19 mouse cellular contexts compared by ENCODE assay signal in genomic region chr17:56439731-56440460, GRCm38 (mm10). TPM values are rescaled to one million over a fixed set of nuclear protein-coding genes. Genes with fewer than 3 reads are reported as not detected.
DNase-seq lines count a peak whose midpoint lies in the region; ATAC-seq and TF ChIP-seq lines count a peak whose summit lies in the region.
"Had no signal": no experiment of that assay in that cellular context is flagged by ENCODE, and none has a peak within 500 bp of the region (broad histone marks: within the 10 kb centered on the region; RNA-seq: fewer than 3 reads in every experiment).

No protein-coding gene starts in this region.

- no peak overlapping the region for H3K4me2 ChIP-seq in midbrain, postnatal 0 days (ENCODE audit: low read depth, low read length, poor library complexity, severe bottlenecking)
- H3K4me2 ChIP-seq in forebrain, postnatal 0 days (ENCODE audit: low read depth): no peak overlapping the region
- no peak overlapping the region for H3K4me2 ChIP-seq in midbrain, embryonic 11.5 days
- no peak overlapping the region for H3K4me2 ChIP-seq in neural tube, embryonic 15.5 days
- H3K4me2 ChIP-seq: embryonic facial prominence, embryonic 12.5 days; heart, embryonic 11.5 days; liver, embryonic 13.5 days had no signal

- H3K27ac ChIP-seq in midbrain, embryonic 10.5 days (replicated peaks): 0 out of 2 replicates have a peak overlapping the region, but pooled peaks have one; percentile 38
- H3K27ac ChIP-seq in midbrain, postnatal 0 days (ENCODE audit: low read depth, low read length): no peak overlapping the region
- peak overlapping the region; percentile 67 for H3K27ac ChIP-seq in forebrain, postnatal 0 days (ENCODE audit: low read depth, low read length)
- H3K27ac ChIP-seq in midbrain, embryonic 11.5 days (ENCODE audit: low read depth, low read length): no peak overlapping the region
- H3K27ac ChIP-seq in neural tube, embryonic 15.5 days (replicated peaks): peak overlapping the region; percentile 24; the same call in 1 of the 2 replicates
- H3K27ac ChIP-seq: embryonic facial prominence, embryonic 12.5 days; liver, embryonic 13.5 days had no signal

- DNase-seq in midbrain, embryonic 10.5 days (ENCODE audit: low spot score): no peak
- DNase-seq in midbrain, postnatal 0 days (ENCODE audit: low spot score): no peak
- DNase-seq in forebrain, postnatal 0 days: peak; percentile 21
- DNase-seq in midbrain, embryonic 11.5 days (ENCODE audit: low spot score, missing footprints): no peak
- no peak for DNase-seq in heart, adult 18-20 months
- DNase-seq in adrenal gland, adult (ENCODE audit: inconsistent age in 2 of 2, low spot score in 1 of 2): no peak
- no peak for DNase-seq in cerebellum, adult 11-12 months
- DNase-seq: adrenal gland, adult 2 months; B cell, adult 2 months; cerebellum, adult 9-11 months; kidney, postnatal 25 days; liver, embryonic 13.5 days; retina, postnatal 1 day; thymus, adult 2 months had no signal

- peaks cover 4% of the 10 kb centered on the region; the same call in 1 of the 2 replicates for H3K4me1 ChIP-seq in midbrain, embryonic 10.5 days
- no peaks in the 10 kb centered on the region for H3K4me1 ChIP-seq in midbrain, postnatal 0 days (ENCODE audit: insufficient read depth, low read length)
- H3K4me1 ChIP-seq in forebrain, postnatal 0 days (ENCODE audit: insufficient read depth): peaks cover 8% of the 10 kb centered on the region; the same call in 1 of the 2 replicates
- H3K4me1 ChIP-seq in midbrain, embryonic 11.5 days (ENCODE audit: control insufficient read depth, insufficient read depth, low read length): peaks cover 2% of the 10 kb centered on the region; the same call in 1 of the 2 replicates
- peaks cover 23% of the 10 kb centered on the region for H3K4me1 ChIP-seq in neural tube, embryonic 15.5 days
- H3K4me1 ChIP-seq: embryonic facial prominence, embryonic 12.5 days had no signal

- no peaks in the 10 kb centered on the region for H3K27me3 ChIP-seq in midbrain, embryonic 10.5 days (ENCODE audit: low read depth, poor library complexity, severe bottlenecking)
- no peaks in the 10 kb centered on the region for H3K27me3 ChIP-seq in midbrain, postnatal 0 days (ENCODE audit: insufficient read depth, low read length)
- no peaks in the 10 kb centered on the region for H3K27me3 ChIP-seq in forebrain, postnatal 0 days (ENCODE audit: insufficient read depth, low read length)
- H3K27me3 ChIP-seq in midbrain, embryonic 11.5 days (ENCODE audit: control insufficient read depth, insufficient read depth, low read length): no peaks in the 10 kb centered on the region
- no peaks in the 10 kb centered on the region for H3K27me3 ChIP-seq in neural tube, embryonic 15.5 days (replicated peaks)
- H3K27me3 ChIP-seq: embryonic facial prominence, embryonic 12.5 days; liver, embryonic 13.5 days had no signal

- no peak for ATAC-seq in midbrain, postnatal 0 days (ENCODE audit: low FRiP score)
- ATAC-seq in forebrain, postnatal 0 days: peak; percentile 48
- ATAC-seq in midbrain, embryonic 11.5 days (ENCODE audit: low FRiP score): 0 out of 2 replicates have a peak, but pooled peaks have one; percentile 15
- 0 out of 2 replicates have a peak, but pooled peaks have one; percentile 29 for ATAC-seq in neural tube, embryonic 15.5 days (ENCODE audit: low FRiP score)
- ATAC-seq: intestine, postnatal 0 days; lung, postnatal 0 days had no signal

- TF ChIP-seq CTCF in midbrain, postnatal 0 days (IDR thresholded peaks at IDR 0.05): no peak
- no peak for TF ChIP-seq CTCF in forebrain, postnatal 0 days (IDR thresholded peaks at IDR 0.05; ENCODE audit: low read depth)

- H3K36me3 ChIP-seq in midbrain, embryonic 10.5 days: peaks cover 100% of the 10 kb centered on the region
- peaks cover 56% of the 10 kb centered on the region for H3K36me3 ChIP-seq in midbrain, postnatal 0 days (ENCODE audit: insufficient read depth, low read length)
- peaks cover 69% of the 10 kb centered on the region for H3K36me3 ChIP-seq in forebrain, postnatal 0 days (ENCODE audit: insufficient read depth)
- H3K36me3 ChIP-seq in midbrain, embryonic 11.5 days (ENCODE audit: control insufficient read depth, insufficient read depth, low read length): peaks cover 42% of the 10 kb centered on the region
- H3K36me3 ChIP-seq in neural tube, embryonic 15.5 days: peaks cover 63% of the 10 kb centered on the region

- no peak overlapping the region for H3K9ac ChIP-seq in midbrain, postnatal 0 days (replicated peaks; ENCODE audit: low read length, poor library complexity, severe bottlenecking)
- peak overlapping the region; percentile 37; the same call in 1 of the 2 replicates for H3K9ac ChIP-seq in forebrain, postnatal 0 days
- H3K9ac ChIP-seq in midbrain, embryonic 11.5 days (ENCODE audit: low read length): no peak overlapping the region
- H3K9ac ChIP-seq in neural tube, embryonic 15.5 days (replicated peaks): no peak overlapping the region
- H3K9ac ChIP-seq: embryonic facial prominence, embryonic 12.5 days; liver, embryonic 13.5 days had no signal

- peaks cover 15% of the 10 kb centered on the region for H3K9me3 ChIP-seq in midbrain, embryonic 10.5 days (replicated peaks)
- no peaks in the 10 kb centered on the region for H3K9me3 ChIP-seq in midbrain, postnatal 0 days (ENCODE audit: low read length)
- no peaks in the 10 kb centered on the region for H3K9me3 ChIP-seq in forebrain, postnatal 0 days (ENCODE audit: low read length)
- peaks cover 5% of the 10 kb centered on the region; the same call in 1 of the 2 replicates for H3K9me3 ChIP-seq in midbrain, embryonic 11.5 days (ENCODE audit: control insufficient read depth, low read length)
- no peaks in the 10 kb centered on the region for H3K9me3 ChIP-seq in neural tube, embryonic 15.5 days (replicated peaks)
- H3K9me3 ChIP-seq: liver, embryonic 13.5 days had no signal

- H3K4me3 ChIP-seq in midbrain, embryonic 10.5 days: no peak overlapping the region
- no peak overlapping the region for H3K4me3 ChIP-seq in midbrain, postnatal 0 days (ENCODE audit: low read depth, low read length)
- no peak overlapping the region for H3K4me3 ChIP-seq in forebrain, postnatal 0 days (ENCODE audit: low read depth, low read length)
- H3K4me3 ChIP-seq in midbrain, embryonic 11.5 days (ENCODE audit: low read depth, low read length): no peak overlapping the region
- H3K4me3 ChIP-seq in neural tube, embryonic 15.5 days (replicated peaks): no peak overlapping the region
- H3K4me3 ChIP-seq: embryonic facial prominence, embryonic 12.5 days; liver, embryonic 13.5 days had no signal

- WGBS in midbrain, embryonic 10.5 days: 80% methylated on average over 15 of the region's 15 CpGs
- 61% methylated on average over 15 of the region's 15 CpGs for WGBS in midbrain, postnatal 0 days
- WGBS in forebrain, postnatal 0 days: 31% methylated on average over 15 of the region's 15 CpGs
- 80% methylated on average over 15 of the region's 15 CpGs for WGBS in midbrain, embryonic 11.5 days
- 43% methylated on average over 15 of the region's 15 CpGs for WGBS in neural tube, embryonic 15.5 days

RNA-seq across cellular contexts. Expression of gene Ptprs, which starts 36.4 kb away (rescaled TPM):
- polyA plus RNA-seq in midbrain, embryonic 10.5 days (2016; fragmentation: Nextera tagmentation; extraction: Ambion mirVana): 89.7 and 131 TPM in 2 replicates
- 716 and 795 TPM in 2 replicates for total RNA-seq in midbrain, postnatal 0 days (2014; rRNA removed)
- 208 and 225 TPM in 2 replicates for polyA plus RNA-seq in midbrain, postnatal 0 days (2015; fragmentation: Nextera tagmentation; extraction: Ambion mirVana)
- total RNA-seq in forebrain, postnatal 0 days (2014; rRNA removed): 568 and 711 TPM in 2 replicates
- 196 and 250 TPM in 2 replicates for polyA plus RNA-seq in forebrain, postnatal 0 days (2015; fragmentation: Nextera tagmentation; extraction: Ambion mirVana)
- 115 and 125 TPM in 2 replicates for polyA plus RNA-seq in midbrain, embryonic 11.5 days (2014; fragmentation: Nextera tagmentation; extraction: Ambion mirVana)
- polyA plus RNA-seq in neural tube, embryonic 15.5 days (2015; fragmentation: Nextera tagmentation; extraction: Ambion mirVana): 206 and 247 TPM in 2 replicates
- 10 to 100 TPM; 50.3 to 54.3 TPM for total RNA-seq in heart, adult 18-20 months (2021)

Comparison
In these comparisons a context has a peak if more than half of its experiments do, and no peak if none do; other contexts are left out.
1. H3K27ac ChIP-seq: peak in midbrain, embryonic 10.5 days (single experiment), forebrain, postnatal 0 days (single experiment) and neural tube, embryonic 15.5 days (single experiment); none in midbrain, postnatal 0 days (single experiment) and midbrain, embryonic 11.5 days (single experiment).